Mouse (Mus musculus): Measurements from ENCODE around the gene 4833427G06Rik.
"Not testable (repeated sequence)": the region's sequence is repeated elsewhere in the genome, so short reads cannot be mapped to it uniquely, and the experiment has no call there.

The 4833427G06Rik gene

DNA sequence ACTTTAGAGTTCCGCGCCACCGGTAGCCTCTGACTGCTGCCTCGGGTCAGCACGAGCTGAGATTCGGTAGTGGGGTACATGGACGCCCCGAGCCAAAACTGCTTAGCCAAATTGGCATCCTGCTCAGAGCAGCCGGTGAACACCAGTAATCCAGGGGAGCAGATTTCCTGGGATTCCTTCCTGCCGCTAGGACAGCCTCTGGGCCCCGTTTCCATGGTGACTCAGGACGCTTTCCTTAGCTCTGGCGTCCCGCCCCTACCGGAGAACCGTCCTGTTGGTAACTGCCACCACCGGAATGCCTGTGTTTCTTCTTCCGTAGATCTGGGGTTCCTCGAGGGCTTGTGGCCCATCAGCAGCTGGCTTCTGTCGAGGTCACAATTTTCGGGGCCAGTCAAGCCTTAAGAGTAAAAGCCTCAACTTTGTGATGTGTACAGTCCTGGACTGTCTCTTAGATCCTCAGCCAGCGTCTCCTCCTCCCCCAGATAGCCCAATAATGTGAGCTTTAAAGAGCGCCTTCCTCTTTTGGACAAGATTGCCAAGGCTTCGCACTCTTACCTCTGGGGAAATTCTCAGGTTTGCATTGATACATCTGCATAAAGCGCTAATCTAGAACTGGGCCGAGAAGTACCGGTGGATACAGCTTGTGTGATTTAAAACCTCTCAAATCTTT, at the start of gene 4833427G06Rik:
Gene 4833427G06Rik (minus strand): TSS at position 323 of the 670 bp plus-strand sequence.
- DNase-seq = peak; percentile 30

- DNase-seq = no peak
Observed at GRCm38 (mm10) chr9:51147294-51147693, 45.4 kb upstream of the 4833427G06Rik start.

GRCm38 (mm10) chr9:51146496-51146895, 44.6 kb upstream of the 4833427G06Rik start:
- no peak for DNase-seq

- no peak for DNase-seq
Observed at GRCm38 (mm10) chr9:51144218-51144617, 42.3 kb upstream of the 4833427G06Rik start.

DNA sequence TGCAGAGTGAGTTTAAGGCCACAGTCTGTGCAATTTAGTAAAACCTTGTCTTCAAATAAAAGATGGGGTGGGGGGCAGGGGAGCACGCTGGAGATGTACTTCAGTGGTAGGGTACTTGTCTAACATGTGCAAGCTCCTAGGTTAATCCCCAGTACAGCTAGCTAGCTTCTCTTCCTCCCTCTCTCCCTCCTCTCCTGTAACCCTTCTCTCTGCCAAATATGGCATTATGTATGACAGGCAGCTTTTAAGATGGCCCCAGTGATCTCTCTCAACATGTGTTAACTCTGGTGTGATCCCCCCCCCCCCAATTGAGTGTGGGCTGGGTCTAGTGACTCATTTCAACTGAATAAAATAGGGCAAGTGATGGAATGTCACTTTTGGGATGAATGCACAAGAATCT, 41.6 kb upstream of the 4833427G06Rik start:
- no peak for DNase-seq

- no peak for DNase-seq
Observed at GRCm38 (mm10) chr9:51140711-51141110, 38.8 kb upstream of the 4833427G06Rik start.

DNA sequence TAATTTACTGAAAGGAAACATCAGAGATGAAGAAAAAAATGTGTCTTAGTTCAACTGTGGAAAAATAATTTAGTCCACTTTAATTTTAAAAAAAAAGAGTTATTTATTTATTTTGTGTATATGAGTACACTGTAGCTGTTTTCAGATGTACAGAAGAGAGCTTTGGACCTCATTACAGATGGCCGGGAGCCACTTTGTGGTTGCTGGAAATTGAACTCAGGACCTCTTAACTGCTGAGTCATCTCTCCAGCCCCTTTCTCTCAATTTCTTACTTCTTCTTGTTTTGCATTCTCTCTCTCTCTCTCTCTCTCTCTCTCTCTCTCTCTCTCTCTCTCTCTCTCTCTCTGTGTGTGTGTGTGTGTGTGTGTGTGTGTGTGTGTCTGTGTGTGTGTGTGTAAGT, 37.5 kb upstream of the 4833427G06Rik start:
- DNase-seq = not testable (repeated sequence)

DNA sequence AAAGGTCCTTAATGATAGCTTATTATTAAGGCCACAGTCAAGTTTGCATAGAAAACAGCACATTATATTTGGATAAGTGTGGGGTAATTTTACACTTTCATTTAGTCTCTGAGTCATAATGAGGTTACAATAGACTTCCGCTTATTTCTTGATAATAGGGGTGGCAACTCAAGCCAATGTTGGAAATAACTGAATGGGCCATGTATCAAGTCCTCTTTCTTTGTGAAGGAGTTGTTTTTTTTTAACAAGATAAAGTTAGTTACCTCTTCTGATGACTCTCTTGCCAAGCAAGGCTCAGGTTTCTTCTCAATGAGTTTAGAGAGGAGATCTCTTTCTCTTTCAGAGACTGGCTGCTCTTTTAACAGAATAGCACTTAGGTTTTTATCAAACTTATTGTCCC, 36.4 kb upstream of the 4833427G06Rik start:
- DNase-seq = no peak

DNA sequence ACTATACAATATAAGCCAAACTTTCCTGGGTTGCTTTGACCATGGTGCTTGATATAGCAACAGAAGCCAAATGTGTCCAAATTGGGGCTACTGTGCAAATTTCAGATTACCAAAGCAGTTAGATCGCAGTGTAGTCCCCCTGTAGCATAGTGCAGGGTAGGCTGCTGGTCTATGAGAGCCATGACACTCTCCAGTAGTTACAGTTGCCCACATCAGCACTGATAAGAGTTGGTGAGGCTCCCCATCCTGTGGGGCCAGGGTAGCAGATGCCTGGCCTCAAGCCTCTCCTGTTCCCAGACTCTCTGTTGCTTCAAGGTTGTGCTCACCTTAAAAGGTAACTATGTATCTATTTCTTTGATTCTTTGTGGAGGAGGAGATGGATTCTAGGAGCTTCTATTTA, 36.0 kb upstream of the 4833427G06Rik start:
- DNase-seq = no peak

DNA sequence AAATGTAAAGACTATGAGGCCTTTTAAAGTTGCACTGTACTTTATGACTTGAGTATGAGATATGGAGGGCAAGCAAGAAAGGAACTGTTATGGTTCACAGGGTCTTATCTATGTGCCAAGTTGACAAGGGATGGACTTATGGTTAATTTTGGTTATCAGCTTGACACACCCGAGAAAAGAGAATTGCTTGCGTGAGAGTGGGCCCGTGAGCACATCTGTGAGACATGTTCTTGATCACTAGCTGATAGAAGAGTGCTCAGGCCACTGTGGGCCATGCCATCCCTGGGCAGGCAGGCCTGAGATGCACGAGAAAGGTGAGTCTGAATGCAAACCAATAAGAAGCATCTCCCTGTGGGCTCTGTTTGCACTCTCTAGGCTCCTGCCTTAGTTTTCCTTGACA, 35.6 kb upstream of the 4833427G06Rik start:
- DNase-seq = no peak

GRCm38 (mm10) chr9:51136985-51137384, 35.1 kb upstream of the 4833427G06Rik start:
- peak; percentile 68 for DNase-seq

- no peak for DNase-seq
Observed at GRCm38 (mm10) chr9:51114767-51115166, 12.9 kb upstream of the 4833427G06Rik start.

- no peak for DNase-seq
Observed at GRCm38 (mm10) chr9:51105751-51106150, 3.9 kb upstream of the 4833427G06Rik start.

GRCm38 (mm10) chr9:51103808-51104514, 2.1 kb upstream of the 4833427G06Rik start:
- peak; percentile 9 for DNase-seq

DNA sequence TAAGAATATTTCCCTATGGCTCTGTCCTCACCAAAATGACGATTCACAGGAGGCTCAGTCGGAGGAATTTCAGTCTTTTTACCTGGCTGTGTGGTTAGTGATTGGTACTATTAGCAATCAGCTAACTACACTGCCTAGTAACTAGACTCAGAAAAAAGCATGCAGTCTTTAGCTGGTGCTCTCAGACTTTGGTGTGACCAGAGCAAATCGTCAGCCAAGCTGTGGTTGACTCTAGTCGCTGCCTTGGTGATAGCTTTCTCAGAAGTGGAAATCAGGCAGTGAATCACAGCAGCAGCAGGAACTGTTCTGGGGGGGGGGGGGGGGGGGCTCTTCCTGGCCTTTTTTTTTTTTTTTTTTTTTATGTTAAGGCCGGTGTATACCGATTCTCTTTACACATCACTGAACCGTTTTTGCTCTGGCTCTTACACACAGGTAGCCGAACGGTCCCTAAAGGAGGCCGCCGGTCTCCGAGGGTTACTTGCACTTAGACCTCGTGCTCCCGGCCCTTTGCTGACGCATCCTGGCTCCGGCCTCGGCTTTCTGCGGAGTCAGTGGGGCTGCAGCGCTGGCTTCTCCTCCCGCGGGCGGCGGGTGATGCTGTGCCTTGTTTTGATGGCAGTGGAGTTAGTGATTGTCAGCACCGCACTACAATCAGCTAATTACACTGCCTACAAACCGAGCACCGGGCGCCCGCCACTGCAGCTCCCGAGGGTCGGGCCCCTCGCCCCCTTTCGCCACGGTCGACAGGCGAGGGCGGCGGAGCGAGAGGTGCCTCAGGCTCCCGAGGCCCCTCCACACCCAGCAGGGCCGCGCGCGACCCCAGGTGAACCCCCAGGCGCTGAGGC, 1.3 kb upstream of the 4833427G06Rik start:
- DNase-seq = peak; percentile 39

- no peak for DNase-seq
Observed at GRCm38 (mm10) chr9:51096306-51096705, 5.6 kb downstream of the 4833427G06Rik start.

GRCm38 (mm10) chr9:51093697-51094096, 8.2 kb downstream of the 4833427G06Rik start:
- no peak for DNase-seq

DNA sequence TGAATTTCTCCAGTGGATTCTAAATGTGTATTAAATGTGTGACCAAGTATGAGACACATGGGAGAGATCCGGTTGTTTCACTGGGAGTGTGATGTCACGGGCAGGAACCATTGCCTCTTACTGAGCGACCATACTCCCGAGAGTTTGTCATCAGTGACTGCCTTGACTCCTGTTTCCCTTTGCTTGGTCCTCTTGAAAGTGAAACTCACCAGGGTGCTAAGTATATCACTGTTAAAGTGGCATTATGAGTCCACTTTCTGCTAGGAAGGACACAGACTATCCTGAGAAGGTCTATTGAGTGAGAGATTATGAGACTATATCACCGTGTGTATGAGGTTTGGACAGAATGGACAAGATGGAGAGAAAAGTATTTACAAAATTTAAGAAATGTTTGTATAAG, 20.3 kb downstream of the 4833427G06Rik start:
- DNase-seq = no peak

GRCm38 (mm10) chr9:51076979-51077315, 24.9 kb downstream of the 4833427G06Rik start, which contains the start of gene Layn:
TSS of gene Layn (minus strand) at chr9:51077094.
- peak; percentile 66 for DNase-seq

DNA sequence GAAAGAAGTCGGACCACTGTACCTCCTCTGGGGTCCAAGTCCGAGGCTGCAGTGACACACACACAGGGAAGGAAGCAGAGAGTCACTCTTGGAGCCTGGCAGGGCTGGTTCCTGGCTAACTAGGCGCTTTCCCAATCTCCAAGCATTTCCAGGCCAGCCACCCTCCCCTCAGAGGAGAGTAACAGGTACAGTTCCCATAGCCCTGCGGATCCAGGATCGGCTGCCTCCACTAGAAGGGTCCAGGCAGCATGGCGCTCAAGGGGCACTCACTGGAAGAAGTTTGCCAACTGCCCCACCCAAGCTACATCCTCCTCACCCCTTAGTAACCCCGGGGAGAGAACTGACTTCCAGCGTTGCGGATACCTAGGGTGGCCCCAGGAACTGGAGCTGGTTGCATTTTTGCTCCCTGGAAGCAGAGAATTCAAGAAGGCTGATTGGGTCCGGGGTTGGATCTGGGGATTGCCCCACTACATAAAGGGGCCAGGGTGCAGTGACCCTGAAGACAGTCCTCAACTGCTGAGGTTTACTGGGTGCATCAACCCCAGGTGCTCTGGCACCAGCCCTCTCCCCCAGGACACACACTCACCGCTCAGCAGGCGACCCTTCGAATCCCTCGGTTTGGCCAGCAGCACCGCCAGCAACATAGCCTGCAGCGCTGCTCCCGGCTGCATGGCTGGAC, 25.4 kb downstream of the 4833427G06Rik start:
- peak; percentile 25 for DNase-seq

DNA sequence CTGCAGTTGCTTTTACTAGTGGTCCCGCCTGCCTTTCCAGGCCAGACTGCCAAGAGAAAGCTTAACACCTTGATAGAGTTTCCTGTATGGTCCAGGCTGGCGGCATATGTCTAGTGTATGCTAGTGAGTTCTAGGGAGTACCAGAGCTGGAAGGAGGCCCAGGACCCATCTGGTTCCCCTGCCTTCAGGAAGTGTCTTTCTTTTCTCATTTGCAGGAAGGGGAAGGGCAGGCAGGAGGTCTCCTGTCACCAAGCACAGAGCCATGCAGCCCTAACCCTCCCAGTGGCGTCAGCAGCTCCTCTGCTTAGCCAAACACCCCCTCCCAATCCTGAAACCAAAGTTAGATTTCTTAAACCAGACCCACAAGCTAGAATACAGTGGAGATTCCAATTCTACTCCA, 26.1 kb downstream of the 4833427G06Rik start:
- peak; percentile 25 for DNase-seq

- no peak for DNase-seq
Observed at GRCm38 (mm10) chr9:51070801-51071200, 31.1 kb downstream of the 4833427G06Rik start.

- no peak for DNase-seq
Observed at GRCm38 (mm10) chr9:51068202-51068601, 33.7 kb downstream of the 4833427G06Rik start.

Data from thymus, postnatal 4 days (tissue).